ENCODE assay signal across 19 mouse cellular contexts in the genomic region with DNA sequence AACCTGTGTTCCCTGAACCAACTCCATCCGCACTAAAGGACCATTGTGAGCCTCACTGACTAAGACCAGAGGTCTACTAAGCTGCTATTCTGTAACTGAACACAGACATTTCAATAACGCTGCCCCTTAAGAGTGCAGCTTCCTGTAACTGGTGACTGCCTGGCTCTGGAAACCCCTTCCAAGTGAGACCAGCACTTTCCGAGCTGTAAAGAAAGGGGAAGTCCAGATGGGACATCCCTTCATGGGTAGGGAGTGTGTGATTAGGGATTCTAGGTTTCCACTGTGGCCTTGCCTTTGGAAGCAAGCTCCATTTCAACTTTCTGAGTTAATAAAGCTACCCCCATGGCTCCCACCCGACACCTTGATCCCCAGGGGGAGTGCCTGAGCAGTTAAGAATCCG.
"Had no signal": no experiment of that assay in that cellular context is flagged by ENCODE, and none has a peak within 500 bp of the region (broad histone marks: within the 10 kb centered on the region; RNA-seq: fewer than 3 reads in every experiment).

No protein-coding gene starts in this region.

- H3K27me3 ChIP-seq: megakaryocyte, embryonic 14.5 days; neural tube, embryonic 12.5 days; stomach, embryonic 15.5 days had no signal

- H3K9ac ChIP-seq: liver, embryonic 14.5 days; lung, embryonic 14.5 days; midbrain, embryonic 12.5 days; neural tube, embryonic 12.5 days; stomach, embryonic 15.5 days had no signal

- H3K9me3 ChIP-seq: megakaryocyte, embryonic 14.5 days; midbrain, embryonic 12.5 days; neural tube, embryonic 12.5 days; stomach, embryonic 15.5 days had no signal

- DNase-seq: lung, adult 18-20 months; lung, embryonic 14.5 days; lung, postnatal 10 days; lung, postnatal 4 days; midbrain, embryonic 14.5 days; retina, postnatal 1 day; right cerebral cortex, adult 18-20 months; right cerebral cortex, postnatal 25 days; right cerebral cortex, postnatal 4 days; spleen, adult 18-20 months; thymus, adult 18-20 months; thymus, postnatal 14 days; thymus, postnatal 36 days had no signal

- H3K4me3 ChIP-seq: megakaryocyte, embryonic 14.5 days; midbrain, embryonic 12.5 days; neural tube, embryonic 12.5 days; stomach, embryonic 15.5 days had no signal

- H3K27ac ChIP-seq: liver, embryonic 14.5 days; midbrain, embryonic 12.5 days; neural tube, embryonic 12.5 days; stomach, embryonic 15.5 days; stomach, postnatal 0 days had no signal

- H3K4me1 ChIP-seq: megakaryocyte, embryonic 14.5 days; midbrain, embryonic 12.5 days; neural tube, embryonic 12.5 days; stomach, embryonic 15.5 days had no signal

- H3K4me2 ChIP-seq: lung, embryonic 14.5 days; midbrain, embryonic 12.5 days; neural tube, embryonic 12.5 days; stomach, embryonic 15.5 days had no signal

- H3K36me3 ChIP-seq: midbrain, embryonic 12.5 days; neural tube, embryonic 12.5 days; stomach, embryonic 15.5 days had no signal
